Mouse (Mus musculus) E14TG2a.4 (cell line): ENCODE results near the gene Olfr1493-ps1.

Source experiments
- CTCF ChIP-seq: conservative IDR thresholded peaks from 2 replicates; pipeline ENCODE4 v1.5.1; 2014; ENCODE audit warnings: low read length
- NANOG ChIP-seq: IDR thresholded peaks from 2 replicates; pipeline ENCODE4 v1.6.1; 2014; ENCODE audit warnings: borderline replicate concordance, low read length, mixed read lengths

DNA sequence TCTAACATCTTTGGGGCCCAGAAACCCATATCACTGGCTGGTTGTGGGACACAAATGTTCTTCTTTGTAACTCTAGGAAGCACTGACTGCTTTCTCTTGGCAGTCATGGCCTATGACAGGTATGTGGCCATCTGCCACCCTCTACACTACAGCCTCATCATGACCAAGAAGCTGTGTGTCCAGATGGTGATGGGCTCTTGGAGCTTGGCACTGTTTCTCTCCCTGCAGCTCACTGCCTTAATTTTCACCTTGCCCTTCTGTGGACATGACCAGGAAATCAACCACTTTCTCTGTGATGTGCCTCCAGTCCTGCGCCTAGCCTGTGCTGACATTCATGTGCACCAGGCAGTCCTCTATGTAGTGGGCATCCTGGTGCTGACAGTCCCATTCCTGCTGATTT, 26.3 kb downstream of the Olfr1493-ps1 start:
- TF ChIP-seq CTCF (no peak), NANOG (no peak)
